Mouse (Mus musculus) frontal cortex, postnatal 10 days (tissue): ENCODE measurements at regions not wholly inside any gene's neighbourhood (a gene's known extent, or its start where the extent isn't known, plus 50 kb on each side); places are given as distances from the start of the nearest gene placed in this dataset.

Experiments used
- DNase-seq, 2 experiments: peaks; one replicate each; pipeline ENCODE4 v3.0.0; 2022; ENCODE audit warnings: low spot score in 2 of 2, mixed read lengths in 1 of 2

- no peak for DNase-seq
These were observed 60.4 kb upstream of the Mbnl1 start for GRCm38 (mm10) chr3:60412206-60412605.

DNA sequence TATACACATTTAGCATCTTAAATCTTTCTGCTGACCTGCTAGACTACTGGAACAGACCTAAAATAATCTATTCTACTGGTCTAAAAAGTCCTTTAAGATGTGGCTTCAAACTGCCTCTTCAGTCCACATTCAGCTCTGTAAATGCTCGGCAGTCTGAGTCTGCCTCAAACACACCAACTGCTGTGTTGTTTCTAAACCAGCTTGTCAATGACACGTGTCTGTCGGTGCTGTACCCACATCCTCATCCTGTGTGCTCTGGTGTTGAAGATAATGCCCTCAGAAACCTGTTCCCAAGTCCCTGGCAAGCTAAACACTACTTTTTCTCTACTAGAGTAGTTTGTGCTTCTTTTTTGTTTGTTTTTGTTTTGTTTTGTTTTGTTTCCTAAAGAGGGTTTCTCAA is 58.9 kb upstream of the Mbnl1 start:
- DNase-seq, result no peak

- DNase-seq, result no peak
These were observed 55.6 kb upstream of the Mbnl1 start for GRCm38 (mm10) chr3:60417001-60417400.

DNA sequence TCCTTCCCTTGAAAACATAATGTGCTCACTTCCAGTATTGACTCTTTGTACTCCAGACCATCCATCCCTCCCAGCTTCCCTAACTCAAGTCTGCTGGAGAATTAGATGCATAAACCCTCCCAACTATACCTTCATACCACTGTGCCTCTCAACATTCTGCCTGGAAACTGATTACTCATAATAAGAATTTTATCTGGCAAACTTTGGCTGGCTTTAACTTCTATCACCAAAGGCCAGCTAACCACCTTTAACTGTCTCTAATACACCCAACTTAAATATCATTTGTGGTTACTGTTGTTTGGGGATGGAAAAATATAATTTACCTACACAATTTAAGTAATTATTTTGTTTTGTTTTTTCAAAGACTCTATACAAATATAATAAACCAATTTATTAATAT is 54.0 kb upstream of the Mbnl1 start:
- no peak for DNase-seq

DNA sequence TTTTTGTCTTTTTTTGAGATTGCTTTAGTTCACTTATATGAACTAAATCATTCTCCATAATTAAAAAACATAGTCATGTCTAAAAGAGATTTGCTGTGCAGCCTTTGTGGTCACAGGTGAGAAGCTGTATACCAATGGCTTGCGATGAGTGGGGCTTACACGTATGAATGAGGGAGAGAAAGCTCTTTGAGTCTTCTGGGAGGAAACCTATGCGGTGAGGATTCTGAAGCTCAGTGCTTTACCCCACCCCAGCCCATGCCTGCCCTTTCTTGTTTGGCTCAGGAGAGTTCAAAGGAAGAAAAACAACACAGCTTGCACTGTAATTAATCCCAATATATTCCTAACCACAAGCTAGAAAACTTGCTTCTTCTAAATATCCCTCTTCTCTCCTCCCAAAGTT is 53.4 kb upstream of the Mbnl1 start:
- DNase-seq, result no peak
